In the genomic region with DNA sequence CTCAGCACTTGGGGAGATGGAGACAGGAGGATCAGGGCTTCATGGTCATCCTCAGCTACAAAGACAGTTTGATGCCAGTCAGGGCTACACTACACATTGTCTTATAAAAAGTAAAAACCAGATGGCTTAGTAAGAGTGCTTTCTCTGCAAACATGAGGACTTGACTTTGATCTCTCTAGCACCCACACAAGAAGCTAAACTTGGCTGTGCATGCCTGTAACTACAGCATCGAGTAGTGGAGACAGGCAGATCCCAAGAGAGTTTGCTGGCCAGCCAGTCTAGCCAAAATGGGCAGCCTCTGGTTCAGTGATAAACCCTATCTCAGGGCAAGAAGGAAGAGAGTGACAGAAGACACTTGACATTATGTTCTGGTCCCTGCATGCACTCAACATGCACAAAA, we compare ENCODE assay signal across 19 mouse cellular contexts. TPM values are rescaled to one million over a fixed set of nuclear protein-coding genes. Genes with fewer than 3 reads are reported as not detected.
A peak's percentile ranks its signal among the peaks of the same experiment; 100 is the strongest.
DNase-seq lines count a peak whose midpoint lies in the region; ATAC-seq and TF ChIP-seq lines count a peak whose summit lies in the region.
"Had no signal": no experiment of that assay in that cellular context is flagged by ENCODE, and none has a peak within 500 bp of the region (broad histone marks: within the 10 kb centered on the region; RNA-seq: fewer than 3 reads in every experiment).

No protein-coding gene starts in this region.

- peaks cover 77% of the 10 kb centered on the region for H3K4me1 ChIP-seq in heart, embryonic 13.5 days
- peaks cover 68% of the 10 kb centered on the region for H3K4me1 ChIP-seq in heart, embryonic 12.5 days (replicated peaks)
- peaks cover 10% of the 10 kb centered on the region; the same call in 1 of the 2 replicates for H3K4me1 ChIP-seq in brown adipose tissue, adult 24 weeks (ENCODE audit: control insufficient read depth, insufficient read depth, insufficient read length, low read length)
- H3K4me1 ChIP-seq: embryonic facial prominence, embryonic 13.5 days; hindbrain, embryonic 15.5 days had no signal

- TF ChIP-seq CTCF in left cerebral cortex, adult 2 months (IDR thresholded peaks at IDR 0.05), result no peak

- no peaks in the 10 kb centered on the region for H3K27me3 ChIP-seq in heart, embryonic 13.5 days (replicated peaks)
- no peaks in the 10 kb centered on the region for H3K27me3 ChIP-seq in heart, embryonic 12.5 days (replicated peaks)
- H3K27me3 ChIP-seq: embryonic facial prominence, embryonic 13.5 days; forebrain, embryonic 12.5 days; hindbrain, embryonic 15.5 days had no signal

- H3K27ac ChIP-seq in heart, embryonic 13.5 days (replicated peaks), result peak overlapping the region; percentile 59; the same call in 1 of the 2 replicates
- H3K27ac ChIP-seq in heart, embryonic 12.5 days (ENCODE audit: poor library complexity, severe bottlenecking), result no peak overlapping the region
- peak overlapping the region; percentile 41; the same call in 1 of the 2 replicates for H3K27ac ChIP-seq in left cerebral cortex, adult 2 months
- H3K27ac ChIP-seq in brown adipose tissue, adult 24 weeks (replicated peaks; ENCODE audit: low read depth, low read length), result peak overlapping the region; percentile 49; the same call in 1 of the 2 replicates
- H3K27ac ChIP-seq: embryonic facial prominence, embryonic 13.5 days; forebrain, embryonic 12.5 days; hindbrain, embryonic 15.5 days had no signal

- no peak overlapping the region for H3K4me3 ChIP-seq in heart, embryonic 13.5 days
- no peak overlapping the region for H3K4me3 ChIP-seq in heart, embryonic 12.5 days
- H3K4me3 ChIP-seq in left cerebral cortex, adult 2 months, result no peak overlapping the region
- no peak overlapping the region for H3K4me3 ChIP-seq in brown adipose tissue, adult 24 weeks (ENCODE audit: insufficient read depth, low read depth, low read length)
- H3K4me3 ChIP-seq: embryonic facial prominence, embryonic 13.5 days; forebrain, embryonic 12.5 days; hindbrain, embryonic 15.5 days had no signal

- DNase-seq in frontal cortex, adult 2 months (ENCODE audit: extremely low spot score in 1 of 2, low spot score in 1 of 2), result peak; percentile 51 to 54
- no peak for DNase-seq in frontal cortex, postnatal 25 days (ENCODE audit: low spot score in 2 of 2)
- no peak for DNase-seq in left cerebral cortex, adult 2 months (ENCODE audit: extremely low spot score in 1 of 2, low spot score in 2 of 2)
- DNase-seq in left cerebral cortex, postnatal 4 days, result no peak
- DNase-seq in gastrocnemius, postnatal 10 days, result no peak
- DNase-seq: adrenal gland, postnatal 10 days; cerebellum, adult 18-20 months; cerebellum, adult 9-11 months; cerebellum, postnatal 36 days; gastrocnemius, postnatal 14 days; kidney, adult 2 months had no signal

- 30% methylated on average over 1 of the region's 1 CpGs for WGBS in heart, embryonic 13.5 days
- 6% methylated on average over 1 of the region's 1 CpGs for WGBS in heart, embryonic 12.5 days

- no peak overlapping the region for H3K9ac ChIP-seq in heart, embryonic 13.5 days
- H3K9ac ChIP-seq in heart, embryonic 12.5 days, result no peak overlapping the region
- H3K9ac ChIP-seq: embryonic facial prominence, embryonic 13.5 days; forebrain, embryonic 12.5 days; hindbrain, embryonic 15.5 days had no signal

- H3K4me2 ChIP-seq in heart, embryonic 13.5 days, result no peak overlapping the region
- no peak overlapping the region for H3K4me2 ChIP-seq in heart, embryonic 12.5 days
- H3K4me2 ChIP-seq: embryonic facial prominence, embryonic 13.5 days; forebrain, embryonic 12.5 days; hindbrain, embryonic 15.5 days had no signal

- no peaks in the 10 kb centered on the region for H3K36me3 ChIP-seq in heart, embryonic 13.5 days
- no peaks in the 10 kb centered on the region for H3K36me3 ChIP-seq in heart, embryonic 12.5 days
- H3K36me3 ChIP-seq: embryonic facial prominence, embryonic 13.5 days; forebrain, embryonic 12.5 days; hindbrain, embryonic 15.5 days had no signal

- no peaks in the 10 kb centered on the region for H3K9me3 ChIP-seq in heart, embryonic 13.5 days
- no peaks in the 10 kb centered on the region for H3K9me3 ChIP-seq in heart, embryonic 12.5 days (replicated peaks)
- H3K9me3 ChIP-seq: embryonic facial prominence, embryonic 13.5 days; forebrain, embryonic 12.5 days; hindbrain, embryonic 15.5 days had no signal

- no peak for ATAC-seq in heart, embryonic 13.5 days (ENCODE audit: extremely low read depth, insufficient number of reproducible peaks, low FRiP score, low TSS enrichment)
- ATAC-seq in heart, embryonic 12.5 days (ENCODE audit: insufficient number of reproducible peaks, low FRiP score), result no peak
- ATAC-seq: forebrain, embryonic 16.5 days; intestine, embryonic 16.5 days had no signal

- intact Hi-C loops in left cerebral cortex, adult 2 months (cut with DNase I), result no loop called here
- intact Hi-C loops in left cerebral cortex, postnatal 4 days (cut with DNase I), result no loop called here

RNA-seq across cellular contexts. Expression of gene Myl4, which starts 13.0 kb away (rescaled TPM):
- polyA plus RNA-seq in frontal cortex, adult 2 months (2012; rRNA removed), result 33.7 and 50.9 TPM in 2 replicates
- 2,381 and 2,697 TPM in 2 replicates for polyA plus RNA-seq in heart, embryonic 13.5 days (2015; fragmentation: Nextera tagmentation; extraction: Ambion mirVana)
- 2,473 and 2,477 TPM in 2 replicates for polyA plus RNA-seq in heart, embryonic 12.5 days (2016; fragmentation: Nextera tagmentation; extraction: Ambion mirVana)
- 10 to 100 TPM; 21.3 to 24.5 TPM for total RNA-seq in left cerebral cortex, adult 2 months (2021)
- 1 to 10 TPM; 3.1 to 3.6 TPM for total RNA-seq in left cerebral cortex, postnatal 4 days (2021)
- polyA plus RNA-seq in brown adipose tissue, adult 24 weeks (2012; ENCODE audit: insufficient read depth, insufficient read length, missing spikeins), result 8.8 and 18.9 TPM in 2 replicates
- total RNA-seq in gastrocnemius, postnatal 10 days (2021), result 10 to 100 TPM; 30.6 to 48.9 TPM

RNA-seq across cellular contexts. Expression of gene Cdc27, which starts 13.1 kb away (rescaled TPM):
- 22.7 and 25.6 TPM in 2 replicates for polyA plus RNA-seq in frontal cortex, adult 2 months (2012; rRNA removed)
- polyA plus RNA-seq in heart, embryonic 13.5 days (2015; fragmentation: Nextera tagmentation; extraction: Ambion mirVana), result 31.7 TPM in 2 replicates
- 37.6 and 40.6 TPM in 2 replicates for polyA plus RNA-seq in heart, embryonic 12.5 days (2016; fragmentation: Nextera tagmentation; extraction: Ambion mirVana)
- 10 to 100 TPM; 55.9 to 57.7 TPM for total RNA-seq in left cerebral cortex, adult 2 months (2021)
- 10 to 100 TPM; 67.8 to 70.3 TPM for total RNA-seq in left cerebral cortex, postnatal 4 days (2021)
- polyA plus RNA-seq in brown adipose tissue, adult 24 weeks (2012; ENCODE audit: insufficient read depth, insufficient read length, missing spikeins), result 16.7 and 25.0 TPM in 2 replicates
- 10 to 100 TPM; 30.4 to 37.5 TPM for total RNA-seq in gastrocnemius, postnatal 10 days (2021)

RNA-seq across cellular contexts. Expression of gene Itgb3, which starts 44.3 kb away (rescaled TPM):
- 1.8 and 1.9 TPM in 2 replicates for polyA plus RNA-seq in frontal cortex, adult 2 months (2012; rRNA removed)
- polyA plus RNA-seq in heart, embryonic 13.5 days (2015; fragmentation: Nextera tagmentation; extraction: Ambion mirVana), result 5.0 and 5.1 TPM in 2 replicates
- 9.6 and 11.9 TPM in 2 replicates for polyA plus RNA-seq in heart, embryonic 12.5 days (2016; fragmentation: Nextera tagmentation; extraction: Ambion mirVana)
- total RNA-seq in left cerebral cortex, adult 2 months (2021), result 1 to 10 TPM; 2.9 to 3.4 TPM
- 1 to 10 TPM; 4.1 TPM for total RNA-seq in left cerebral cortex, postnatal 4 days (2021)
- polyA plus RNA-seq in brown adipose tissue, adult 24 weeks (2012; ENCODE audit: insufficient read depth, insufficient read length, missing spikeins), result 0.71 and 0.83 TPM in 2 replicates
- total RNA-seq in gastrocnemius, postnatal 10 days (2021), result 10 to 100 TPM in 1 of 2 experiments, 1 to 10 TPM in 1; 4.7 to 15.9 TPM

Comparison
In these comparisons a context has a peak if more than half of its experiments do, and no peak if none do; other contexts are left out.
1. DNase-seq: peak in frontal cortex, adult 2 months (2 of 2); none in frontal cortex, postnatal 25 days (0 of 2), left cerebral cortex, adult 2 months (0 of 2), left cerebral cortex, postnatal 4 days (single experiment) and gastrocnemius, postnatal 10 days (single experiment).
2. RNA of gene Myl4, which starts 13.0 kb away (polyA plus RNA-seq): 2,473 to 2,477 TPM in heart, embryonic 12.5 days and 2,381 to 2,697 TPM in heart, embryonic 13.5 days; 33.7 to 50.9 TPM in frontal cortex, adult 2 months and 8.8 to 18.9 TPM in brown adipose tissue, adult 24 weeks; every median in the first group is over 10 times any median in the second.